Mouse (Mus musculus) lung, postnatal 0 days (tissue): Measurements from ENCODE around the gene Xrcc2. TPM values are rescaled to one million over a fixed set of nuclear protein-coding genes. Genes with fewer than 3 reads are reported as not detected.
A peak's percentile ranks its signal among the peaks of the same experiment; 100 is the strongest.

Experiments
- ATAC-seq: fragments of 200-750 bp; cut with Nextera tagmentation; 2 replicates; pipeline ENCODE4 v1.8.0; 2017; ENCODE audit warnings: moderate library complexity
- DNase-seq: peaks from one replicate; pipeline ENCODE4 v3.0.0-alpha.2; 2016; ENCODE audit warnings: low spot score
- H3K27ac ChIP-seq: fragments of 300-500 bp; sonication (generic); 2 replicates; pipeline ENCODE4 v1.5.1; 2014; ENCODE audit warnings: antibody characterized with exemption, mild to moderate bottlenecking, low read length, mixed read lengths
- H3K27me3 ChIP-seq: fragments of 300-500 bp; sonication (generic); replicated peaks from 2 replicates; pipeline ENCODE4 v1.6.1; 2014; ENCODE audit warnings: low read length, mixed read lengths; ENCODE audit not compliant: insufficient read depth
- H3K36me3 ChIP-seq: fragments of 300-500 bp; sonication (generic); 2 replicates; pipeline ENCODE4 v1.6.1; 2014; ENCODE audit warnings: low read length, mixed read lengths; ENCODE audit not compliant: insufficient read depth
- H3K4me1 ChIP-seq: fragments of 300-500 bp; sonication (generic); 2 replicates; pipeline ENCODE4 v1.6.1; 2014; ENCODE audit warnings: antibody characterized with exemption, low read depth, low read length, mixed read lengths; ENCODE audit not compliant: insufficient read depth
- H3K4me2 ChIP-seq: fragments of 300-500 bp; sonication (generic); replicated peaks from 2 replicates; pipeline ENCODE4 v1.6.1; 2014; ENCODE audit warnings: low read depth, mild to moderate bottlenecking, low read length, moderate library complexity, mixed read lengths
- H3K4me3 ChIP-seq: fragments of 300-500 bp; sonication (generic); 2 replicates; pipeline ENCODE4 v1.5.1; 2014; ENCODE audit warnings: low read depth, low read length
- H3K9ac ChIP-seq: fragments of 300-500 bp; sonication (generic); replicated peaks from 2 replicates; pipeline ENCODE4 v1.6.1; 2014; ENCODE audit warnings: low read depth, mild to moderate bottlenecking
- H3K9me3 ChIP-seq: fragments of 300-500 bp; sonication (generic); 2 replicates; pipeline ENCODE4 v1.6.1; 2016; ENCODE audit warnings: low read length, mixed read lengths
- CTCF ChIP-seq: IDR thresholded peaks from 2 replicates; pipeline ENCODE4 v1.5.1; 2016; ENCODE audit warnings: antibody characterized with exemption, mild to moderate bottlenecking
- EP300 ChIP-seq: IDR thresholded peaks from 2 replicates; pipeline ENCODE4 v1.6.1; 2016; ENCODE audit warnings: antibody characterized with exemption, mild to moderate bottlenecking, control low read depth
- WGBS: fragments of 180-500 bp; shearing (Covaris S2); extraction: QIAGEN DNeasy Blood & Tissue Kit; methylation state at CpG from one replicate; pipeline ENCODE4 v1.1.7; 2014; 5-methylcytosine and 5-hydroxymethylcytosine counted together
- polyA plus RNA-seq: library from polyadenylated mRNA; unstranded; fragments of >200 nt; fragmentation: Nextera tagmentation; extraction: Ambion mirVana; gene quantifications from 2 replicates; pipeline ENCODE4 v1.2.1, GENCODE M21; 2015

The Xrcc2 gene
- 1.6 and 1.9 TPM in 2 replicates for polyA plus RNA-seq

- ATAC-seq = peak; percentile 98
- Histone ChIP-seq H3K9ac (peak within 1 kb of the TSS; percentile 63), H3K9me3 (no peaks in the 10 kb centered on the region), H3K27me3 (no peaks in the 10 kb centered on the region), H3K4me3 (peak within 1 kb of the TSS; percentile 79), H3K4me2 (peak within 1 kb of the TSS; percentile 68), H3K27ac (no peak within 1 kb of the TSS), H3K36me3 (no peaks in the 10 kb centered on the region), H3K4me1 (peaks cover 3% of the 10 kb centered on the region; the same call in 1 of the 2 replicates)
- peak; percentile 95 for DNase-seq
- TF ChIP-seq EP300 = no peak
- peak; percentile 19; the same call in 1 of the 2 replicates for TF ChIP-seq CTCF
- WGBS = 8% methylated on average over 51 of the region's 51 CpGs
These were observed at the start of gene Xrcc2 for GRCm38 (mm10) chr5:25705567-25706349. Gene Xrcc2 (minus strand): TSS chr5:25705825.

- no peaks in the 10 kb centered on the region for H3K4me1 ChIP-seq
- no peak overlapping the region for H3K4me2 ChIP-seq
- TF ChIP-seq EP300 (no peak), CTCF (no peak)
- WGBS = 15% methylated on average over 2 of the region's 2 CpGs
- no peaks in the 10 kb centered on the region for H3K36me3 ChIP-seq
- DNase-seq = peak; percentile 72
- no peaks in the 10 kb centered on the region for H3K9me3 ChIP-seq
- H3K9ac ChIP-seq = no peak overlapping the region
- no peak overlapping the region for H3K27ac ChIP-seq
- H3K27me3 ChIP-seq = no peaks in the 10 kb centered on the region
- no peak overlapping the region for H3K4me3 ChIP-seq
- ATAC-seq = peak; percentile 66
These were observed 48.7 kb upstream of the Xrcc2 start for GRCm38 (mm10) chr5:25754236-25754766.

GRCm38 (mm10) chr5:25753556-25754235 lies 48.1 kb upstream of the Xrcc2 start:
- H3K27me3 ChIP-seq = no peaks in the 10 kb centered on the region
- H3K4me3 ChIP-seq = no peak overlapping the region
- 35% methylated on average over 8 of the region's 8 CpGs for WGBS
- no peaks in the 10 kb centered on the region for H3K4me1 ChIP-seq
- H3K36me3 ChIP-seq = no peaks in the 10 kb centered on the region
- no peak overlapping the region for H3K4me2 ChIP-seq
- TF ChIP-seq EP300 = no peak
- TF ChIP-seq CTCF = no peak
- no peak overlapping the region for H3K27ac ChIP-seq
- DNase-seq (no peak), ATAC-seq (no peak)
- no peak overlapping the region for H3K9ac ChIP-seq
- H3K9me3 ChIP-seq = no peaks in the 10 kb centered on the region

- H3K9me3 ChIP-seq = no peaks in the 10 kb centered on the region
- 69% methylated on average over 5 of the region's 5 CpGs for WGBS
- no peak overlapping the region for H3K4me2 ChIP-seq
- ATAC-seq (peak; percentile 74; the same call in 1 of the 2 replicates), DNase-seq (peak; percentile 65)
- no peaks in the 10 kb centered on the region for H3K27me3 ChIP-seq
- no peaks in the 10 kb centered on the region for H3K36me3 ChIP-seq
- no peak overlapping the region for H3K27ac ChIP-seq
- H3K9ac ChIP-seq = no peak overlapping the region
- no peak overlapping the region for H3K4me3 ChIP-seq
- TF ChIP-seq CTCF (no peak), EP300 (no peak)
- H3K4me1 ChIP-seq = no peaks in the 10 kb centered on the region
These were observed 47.2 kb upstream of the Xrcc2 start for GRCm38 (mm10) chr5:25752862-25753261.

GRCm38 (mm10) chr5:25751552-25751951 lies 45.9 kb upstream of the Xrcc2 start:
- DNase-seq (no peak), ATAC-seq (no peak)
- H3K36me3 ChIP-seq = no peaks in the 10 kb centered on the region
- H3K4me2 ChIP-seq = no peak overlapping the region
- H3K27ac ChIP-seq = no peak overlapping the region
- H3K9ac ChIP-seq = no peak overlapping the region
- no peaks in the 10 kb centered on the region for H3K27me3 ChIP-seq
- no peak overlapping the region for H3K4me3 ChIP-seq
- H3K9me3 ChIP-seq = no peaks in the 10 kb centered on the region
- H3K4me1 ChIP-seq = no peaks in the 10 kb centered on the region
- TF ChIP-seq CTCF (no peak), EP300 (no peak)

- no peaks in the 10 kb centered on the region for H3K36me3 ChIP-seq
- DNase-seq (no peak), ATAC-seq (no peak)
- no peak overlapping the region for H3K4me3 ChIP-seq
- TF ChIP-seq CTCF (no peak), EP300 (no peak)
- H3K9me3 ChIP-seq = no peaks in the 10 kb centered on the region
- H3K27me3 ChIP-seq = no peaks in the 10 kb centered on the region
- whole genome bisulfite sequencing = 64% methylated on average over 3 of the region's 3 CpGs
- no peak overlapping the region for H3K9ac ChIP-seq
- no peaks in the 10 kb centered on the region for H3K4me1 ChIP-seq
- H3K4me2 ChIP-seq = no peak overlapping the region
- H3K27ac ChIP-seq = no peak overlapping the region
These were observed 43.0 kb upstream of the Xrcc2 start for GRCm38 (mm10) chr5:25748613-25749012.
